Mouse (Mus musculus): ENCODE results near the gene Ubxn6.

The Ubxn6 gene

DNA sequence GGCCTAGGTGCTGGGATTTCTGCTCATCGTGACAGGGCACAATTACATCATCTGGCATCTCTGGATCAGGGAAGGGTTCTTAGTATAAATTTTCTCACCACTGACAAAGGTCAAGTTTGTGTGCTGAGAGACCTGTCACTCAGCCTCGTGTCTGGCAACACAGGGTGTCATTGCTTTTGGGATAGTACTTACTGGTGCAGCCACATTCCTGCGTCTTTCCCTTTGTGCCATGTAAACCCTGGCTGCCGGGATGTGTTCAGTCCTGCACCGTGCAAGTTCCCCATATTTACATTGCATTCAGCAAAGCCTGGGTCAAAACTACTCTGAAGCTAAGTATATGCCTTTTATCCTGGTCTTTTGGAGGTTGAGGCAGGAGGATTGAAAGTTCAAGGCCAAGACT lies 23.5 kb downstream of the Ubxn6 start:
- no peak for DNase-seq

DNA sequence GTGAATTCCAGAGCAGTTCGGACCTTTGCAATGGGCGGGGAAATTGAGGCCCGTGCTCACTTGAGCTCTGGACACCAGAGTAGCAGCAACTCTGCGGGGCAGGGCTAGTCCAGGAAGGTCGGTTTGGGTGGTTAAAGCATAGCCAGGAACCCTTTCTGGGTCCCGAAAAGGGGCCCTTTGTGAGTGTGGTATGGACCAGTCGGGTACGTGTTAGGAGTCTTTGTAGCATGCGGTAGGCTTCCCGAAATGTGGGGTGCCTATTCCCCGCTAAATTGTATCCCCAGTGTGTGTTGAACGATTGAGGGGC lies 34.0 kb downstream of the Ubxn6 start:
- DNase-seq = no peak

DNA sequence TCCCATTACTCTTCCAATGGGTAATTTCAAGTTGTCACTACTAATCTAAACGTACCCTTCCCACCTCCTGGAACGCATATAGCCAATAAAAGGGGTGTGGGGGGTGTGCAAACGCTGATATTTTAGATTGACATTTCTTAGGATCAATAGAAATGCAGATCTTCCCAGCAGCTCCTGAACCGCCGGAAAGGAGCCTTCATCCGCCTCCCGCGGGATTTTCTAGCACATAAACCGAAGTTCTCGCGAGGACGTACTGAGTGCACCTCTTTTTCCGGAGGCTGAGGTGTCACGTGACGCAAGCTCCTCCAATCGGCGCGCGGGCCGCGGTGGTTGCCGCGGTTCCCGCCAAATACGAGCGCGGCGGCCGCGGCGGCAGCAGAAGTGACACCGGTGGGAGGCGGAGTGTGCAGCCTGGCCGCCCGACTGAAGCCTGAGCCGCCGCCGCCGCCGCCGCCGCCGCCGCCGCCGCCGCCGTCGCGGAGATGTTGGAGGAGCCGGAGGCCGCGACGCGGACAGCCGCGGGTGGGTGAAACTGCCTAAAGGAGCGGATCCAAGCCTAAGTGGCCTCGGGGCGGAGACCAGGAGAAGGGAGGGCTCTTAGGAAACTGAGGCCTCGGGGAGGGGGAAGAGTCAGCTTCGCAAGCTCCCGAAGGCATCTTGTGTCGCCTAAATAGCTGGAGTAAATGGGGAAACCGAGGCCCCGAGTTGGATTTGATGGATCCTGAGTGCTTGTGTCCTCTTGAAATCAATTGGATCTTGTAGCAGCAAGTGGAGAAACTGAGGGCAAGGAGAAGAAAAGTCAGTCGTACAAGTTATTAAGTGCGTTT lies 34.6 kb downstream of the Ubxn6 start, which contains the start of gene Chaf1a:
Gene Chaf1a (plus strand): TSS at position 410 of the 827 bp plus-strand sequence.
- DNase-seq = peak; percentile 96

DNA sequence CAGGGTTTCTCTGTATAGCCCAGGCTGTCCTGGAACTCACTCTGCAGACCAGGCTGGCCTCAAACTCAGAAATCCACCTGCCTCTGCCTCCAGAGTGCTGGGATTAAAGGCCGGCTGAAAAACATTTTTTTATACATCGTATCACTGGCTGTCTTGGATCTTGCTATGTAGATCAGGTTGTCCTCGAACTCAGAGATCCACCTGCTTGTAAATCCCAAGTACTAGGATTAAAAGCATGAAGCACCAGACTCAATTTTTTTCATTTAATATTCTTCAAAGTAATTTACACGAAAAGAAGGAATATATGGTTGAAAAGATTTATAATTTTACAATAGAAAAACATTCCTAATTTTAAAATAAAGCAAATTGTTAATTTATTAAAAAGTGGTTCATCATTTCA lies 35.5 kb downstream of the Ubxn6 start:
- no peak for DNase-seq

DNA sequence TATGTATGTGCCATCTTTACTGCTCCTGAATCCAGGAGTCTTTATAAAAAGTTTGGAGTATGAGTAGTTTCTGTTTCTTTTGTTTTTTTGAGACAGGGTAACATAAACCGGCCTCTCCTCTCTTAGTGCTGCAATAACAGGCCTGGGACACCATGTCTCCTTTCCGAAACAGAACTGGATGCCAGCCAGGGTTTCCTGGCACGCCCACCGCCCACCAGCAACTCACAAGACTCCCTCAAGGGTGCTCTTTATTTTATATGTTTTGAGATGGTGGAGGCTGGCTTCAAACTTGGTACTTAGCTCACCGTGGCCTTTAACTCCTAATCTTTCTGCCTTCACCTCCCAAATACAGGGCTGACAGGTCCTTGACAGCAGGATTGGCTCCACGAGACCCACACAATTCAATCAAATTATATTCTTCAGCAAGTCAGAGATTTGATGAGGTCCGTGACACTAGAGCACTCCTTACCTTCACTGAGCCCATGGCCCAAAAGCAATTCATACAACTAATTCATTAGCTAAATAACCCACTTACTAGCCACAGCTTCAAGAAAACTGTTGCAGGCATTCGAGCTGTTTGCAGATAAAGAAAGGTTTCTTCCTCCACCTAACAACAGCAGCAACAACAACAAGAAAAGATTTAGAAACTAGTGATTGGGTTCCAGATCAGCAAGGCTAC lies 36.1 kb downstream of the Ubxn6 start:
- no peak for DNase-seq

DNA sequence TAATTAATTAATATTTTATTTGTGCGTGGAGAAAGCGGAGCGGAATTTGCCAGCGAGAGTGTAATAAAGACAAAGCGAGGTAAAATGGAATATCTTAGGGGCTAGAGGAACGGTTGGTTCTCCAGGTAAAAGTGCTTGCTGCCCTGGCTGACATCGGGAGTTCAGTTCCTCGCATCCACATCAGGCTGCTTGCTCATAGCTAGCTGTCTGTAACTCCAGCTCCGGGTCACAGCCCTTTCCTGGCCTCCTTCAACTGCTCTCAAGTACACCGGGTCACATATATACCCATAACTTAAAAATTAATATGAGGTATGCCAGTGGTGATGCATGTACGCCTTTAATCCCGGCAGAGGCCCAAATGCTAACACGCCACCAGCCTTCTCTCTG lies 37.9 kb downstream of the Ubxn6 start:
- no peak for DNase-seq

DNA sequence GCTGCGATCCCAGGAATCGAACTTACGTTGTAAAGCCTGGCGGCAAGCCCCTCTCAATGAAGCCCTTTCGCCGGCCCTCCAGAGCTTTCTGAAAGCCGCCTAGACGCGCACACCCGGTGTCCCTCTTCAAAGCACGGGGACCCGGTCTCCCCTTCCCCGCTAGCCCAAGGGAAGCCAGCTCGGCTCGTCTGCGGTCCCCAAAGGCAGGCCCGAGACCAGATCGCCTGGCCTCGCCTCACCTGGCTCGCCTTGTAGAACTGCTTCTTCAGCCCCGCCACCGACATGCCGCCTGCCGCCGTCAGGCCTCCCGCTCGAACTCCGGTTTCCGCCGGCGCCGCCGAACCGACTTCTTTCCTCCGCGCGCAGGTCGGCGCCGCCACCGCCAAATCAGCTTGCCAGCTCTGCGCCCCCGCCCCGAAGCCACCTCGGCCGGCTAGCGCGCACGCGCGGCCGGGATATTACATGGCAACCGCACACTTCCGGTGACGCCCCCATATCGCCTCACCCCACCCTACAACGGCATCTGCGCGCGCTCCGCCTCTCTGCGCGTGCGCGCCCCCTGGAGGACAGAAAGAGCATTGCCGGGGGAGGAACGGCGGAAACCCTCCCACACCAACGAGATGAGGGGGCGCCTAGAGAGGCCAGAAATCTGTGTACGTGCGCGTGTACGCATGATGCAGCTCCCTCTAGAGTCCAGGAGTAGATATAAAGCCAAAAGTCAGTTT lies 38.5 kb downstream of the Ubxn6 start, which contains the start of gene Sh3gl1:
Gene Sh3gl1 (minus strand): TSS at position 460 of the 725 bp plus-strand sequence.
- DNase-seq = peak; percentile 99

DNA sequence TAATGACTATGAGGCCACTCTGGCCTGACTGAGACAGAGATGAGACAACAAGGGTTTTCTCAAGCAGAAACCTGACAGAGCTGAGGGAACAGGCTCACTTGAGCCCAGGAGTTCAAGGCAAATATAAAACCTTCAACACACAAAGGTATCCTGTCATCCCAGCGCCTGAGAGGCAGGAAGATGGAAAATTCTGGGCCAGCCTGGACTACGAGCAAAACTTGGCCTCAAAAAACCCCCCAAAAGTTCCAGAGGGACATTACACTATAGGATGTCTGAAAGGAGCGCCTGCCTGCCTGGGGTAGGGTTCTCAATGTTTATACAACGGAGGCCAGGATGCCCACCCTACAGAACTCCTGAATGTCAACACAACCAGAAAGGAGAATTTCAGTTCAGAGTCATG lies 39.6 kb downstream of the Ubxn6 start:
- DNase-seq = no peak

DNA sequence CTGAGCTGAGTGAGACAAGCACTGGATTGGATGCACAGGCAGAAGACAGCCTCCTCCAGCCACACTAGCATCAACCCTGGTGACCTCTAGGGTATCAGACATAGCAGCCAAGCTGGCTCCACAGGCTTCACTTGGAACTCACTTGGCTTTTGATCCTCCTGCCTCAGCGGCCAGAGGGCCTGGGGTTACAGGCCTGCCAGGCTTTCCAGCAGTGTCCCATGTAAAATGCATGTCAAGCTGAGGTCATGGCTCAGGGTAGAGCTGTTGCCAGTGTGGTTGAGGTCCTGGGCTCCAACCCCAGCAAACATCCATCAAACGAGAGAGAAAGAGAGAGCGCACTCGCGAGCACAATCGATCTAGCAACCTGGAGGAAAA lies 40.1 kb downstream of the Ubxn6 start:
- no peak for DNase-seq

DNA sequence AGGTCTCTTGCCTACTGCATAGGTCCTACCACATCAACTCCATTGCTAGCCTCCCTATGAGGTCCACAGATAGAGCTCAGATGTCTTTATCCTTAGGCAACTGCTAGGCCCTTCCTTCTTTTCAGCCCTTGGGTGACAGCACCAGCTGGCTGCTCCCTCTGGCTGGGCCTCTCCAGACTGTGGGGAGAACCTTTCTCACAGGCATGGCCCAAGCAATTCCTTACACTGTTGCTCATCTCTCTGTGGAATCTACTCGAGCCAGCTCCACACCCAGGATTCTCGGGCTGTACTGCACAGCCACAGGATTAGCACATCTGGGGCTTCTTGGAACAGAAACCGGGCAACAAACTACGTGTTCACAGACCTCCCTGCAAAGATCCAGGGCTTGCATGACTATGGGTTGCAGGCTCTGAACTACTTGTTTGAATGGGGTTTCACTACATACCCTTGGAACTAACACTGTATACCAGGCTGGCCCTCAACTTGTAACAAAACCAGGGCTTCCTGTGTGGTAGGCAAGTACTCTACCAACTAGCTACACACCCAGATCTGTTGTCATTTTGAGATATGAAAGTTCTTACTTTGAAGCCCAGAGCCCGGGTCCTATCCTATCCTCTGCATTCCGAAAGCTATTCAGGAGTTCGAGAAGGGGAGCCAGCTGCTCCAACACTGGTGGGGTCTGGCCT lies 40.6 kb downstream of the Ubxn6 start:
- DNase-seq = no peak

DNA sequence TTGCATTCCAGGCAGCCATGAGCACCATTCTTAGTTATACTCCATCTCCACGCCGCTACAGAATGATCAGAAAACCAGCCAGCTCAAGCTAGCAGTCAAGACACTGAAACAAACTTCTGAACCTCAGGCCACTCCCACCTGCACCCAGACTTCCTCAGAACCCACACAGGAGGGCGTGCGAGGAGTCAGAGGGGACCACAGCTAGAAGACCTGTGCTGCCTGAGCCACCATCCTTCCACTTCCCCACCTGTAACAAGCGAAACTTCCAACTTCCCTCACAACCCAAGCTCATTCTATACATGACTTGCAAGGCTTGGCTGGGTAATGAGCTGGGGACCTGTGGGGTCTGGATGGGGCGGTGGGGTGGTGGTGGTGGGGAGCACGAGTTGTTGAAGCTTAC lies 42.0 kb downstream of the Ubxn6 start:
- DNase-seq = no peak

DNA sequence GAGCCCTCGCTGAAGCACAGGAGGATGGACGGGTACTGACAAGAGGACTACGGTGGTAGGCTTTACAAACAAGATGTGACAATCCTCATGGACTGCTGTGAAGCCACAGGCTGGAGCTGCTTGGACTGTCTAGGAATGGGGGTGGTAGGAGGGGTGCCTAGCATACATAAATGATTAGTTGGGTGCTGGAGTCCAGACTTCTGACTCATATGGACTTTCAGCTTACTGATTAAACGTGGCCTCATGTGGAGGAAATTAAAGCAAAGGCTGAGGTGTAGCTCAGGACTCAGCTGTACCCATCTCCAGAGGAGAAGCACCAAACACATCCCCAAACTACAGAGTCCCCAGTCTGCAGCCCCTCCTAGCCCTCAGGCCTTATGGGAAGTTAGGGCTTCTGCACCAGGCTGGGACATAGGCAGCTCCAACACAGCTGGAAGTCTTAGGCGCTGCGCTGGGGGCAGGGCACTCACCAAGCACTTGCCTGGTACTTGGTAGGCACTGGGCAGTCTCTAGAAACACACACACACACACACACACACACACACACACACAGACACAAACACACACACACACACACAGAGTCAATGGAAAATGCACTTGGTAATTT lies 42.6 kb downstream of the Ubxn6 start:
- DNase-seq = peak; percentile 48

DNA sequence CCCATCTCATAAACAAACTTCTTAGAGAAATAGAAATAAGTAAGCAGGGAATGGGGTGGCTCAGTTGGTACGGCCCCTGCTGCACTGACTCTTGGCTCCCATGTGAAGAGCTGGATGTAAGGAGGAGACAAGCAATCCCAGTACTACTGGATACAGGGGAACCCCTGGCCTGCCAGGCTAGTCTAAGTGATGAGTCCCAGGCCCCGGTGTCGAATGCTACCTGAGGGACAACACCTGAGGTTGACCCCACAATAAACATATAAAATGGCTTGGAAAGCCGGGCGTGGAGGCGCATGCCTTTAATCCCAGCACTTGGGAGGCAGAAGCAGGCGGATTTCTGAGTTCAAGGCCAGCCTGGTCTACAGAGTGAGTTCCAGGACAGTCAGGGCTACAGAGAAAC lies 43.4 kb downstream of the Ubxn6 start:
- DNase-seq = no peak

DNA sequence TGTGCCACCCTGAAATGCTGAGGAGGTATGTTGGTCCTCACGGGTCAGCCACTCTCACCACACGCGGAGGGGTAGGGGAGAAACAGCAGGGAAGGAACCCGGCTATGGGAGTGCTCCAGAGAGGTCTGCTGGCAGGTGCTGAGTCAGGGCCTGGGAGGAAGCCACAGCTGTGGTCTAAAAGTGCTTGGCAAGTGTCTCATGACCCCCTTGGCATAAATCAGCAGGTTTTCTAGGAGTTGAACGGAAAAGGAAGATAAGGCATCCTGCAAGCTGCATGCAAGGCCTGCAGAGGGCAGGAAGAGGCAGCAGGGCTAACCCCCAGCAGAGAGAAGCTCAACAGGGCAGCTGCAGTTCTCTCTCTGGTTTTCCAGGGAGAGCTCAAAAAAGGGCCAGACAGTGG lies 43.9 kb downstream of the Ubxn6 start:
- DNase-seq = peak; percentile 62

DNA sequence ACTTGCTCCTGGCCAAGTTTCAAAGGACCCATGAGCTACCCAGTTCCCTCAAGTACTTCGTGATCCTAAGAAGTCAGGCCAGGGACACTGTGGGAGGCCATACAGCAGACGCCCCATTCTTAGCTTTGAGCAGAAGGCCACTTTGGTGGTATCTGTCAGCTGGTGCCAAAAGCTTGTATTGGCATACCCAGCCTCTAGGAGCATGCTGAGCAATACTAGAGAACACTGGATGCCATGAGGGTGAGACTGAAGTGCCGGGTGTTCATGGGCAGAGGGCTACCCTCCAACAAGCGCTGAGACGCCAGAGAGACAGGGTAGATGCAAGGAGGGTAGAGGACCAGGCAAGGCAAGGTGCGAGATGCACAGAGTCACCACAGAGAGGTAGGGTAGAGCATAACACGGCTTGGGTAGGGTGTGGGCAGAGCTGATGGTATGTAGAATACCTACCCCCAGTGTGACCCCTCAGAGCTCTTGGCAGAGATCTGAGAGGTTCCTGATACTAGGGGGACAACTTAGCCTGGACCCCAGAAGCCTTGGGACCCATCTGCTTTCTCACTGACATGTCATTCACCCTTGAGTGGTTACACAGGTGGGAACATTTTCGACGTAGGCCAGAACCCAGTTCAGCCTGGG lies 44.5 kb downstream of the Ubxn6 start:
- no peak for DNase-seq

DNA sequence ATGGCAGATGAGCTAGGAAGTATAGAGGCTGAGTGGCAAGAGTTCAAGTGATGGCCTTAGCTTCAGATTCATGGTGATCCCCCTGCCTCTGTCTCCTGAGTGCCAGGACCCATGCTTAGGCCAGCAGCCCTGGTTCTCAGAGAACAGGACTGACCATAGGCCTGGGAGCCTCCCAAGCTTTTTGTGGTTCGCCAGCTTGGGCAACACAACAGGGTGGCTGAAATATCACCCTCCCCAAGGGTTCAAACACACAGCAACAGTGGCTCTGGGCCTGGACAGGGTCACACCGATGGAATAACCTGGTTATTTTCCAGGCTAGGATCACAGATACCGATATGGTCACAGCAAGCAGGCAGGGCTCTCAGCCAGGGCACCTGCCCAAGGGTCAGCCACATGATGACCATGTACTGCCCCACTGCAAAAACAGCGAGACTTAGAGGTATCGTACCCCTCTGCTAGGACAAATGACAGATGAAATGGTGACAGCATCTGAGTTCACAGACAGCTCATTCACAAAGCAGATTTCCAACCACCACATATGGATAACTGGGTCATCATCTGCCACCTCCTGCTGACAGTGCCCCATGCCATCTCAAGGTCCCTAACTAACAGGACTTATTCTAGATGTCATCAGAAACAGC lies 46.9 kb downstream of the Ubxn6 start:
- DNase-seq = no peak

DNA sequence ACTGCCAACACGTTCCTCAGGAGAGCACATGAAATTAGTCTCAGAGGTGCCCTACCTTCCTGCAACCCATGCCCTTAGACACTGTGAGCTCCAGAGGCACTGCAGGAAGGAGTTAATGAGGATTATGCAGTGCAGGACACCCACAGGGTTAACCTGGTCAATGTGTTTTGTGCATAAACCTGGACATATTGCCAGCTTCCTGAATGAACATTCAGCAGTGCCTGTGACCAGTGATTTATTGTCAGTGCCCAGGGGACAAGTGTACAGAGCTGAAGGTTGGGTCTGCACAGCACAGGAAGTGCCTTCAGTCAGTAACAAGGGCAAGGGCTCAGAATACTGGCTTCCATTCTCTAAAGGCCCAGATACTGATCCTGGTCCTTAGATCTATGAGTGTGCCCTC lies 47.9 kb downstream of the Ubxn6 start:
- DNase-seq = no peak

DNA sequence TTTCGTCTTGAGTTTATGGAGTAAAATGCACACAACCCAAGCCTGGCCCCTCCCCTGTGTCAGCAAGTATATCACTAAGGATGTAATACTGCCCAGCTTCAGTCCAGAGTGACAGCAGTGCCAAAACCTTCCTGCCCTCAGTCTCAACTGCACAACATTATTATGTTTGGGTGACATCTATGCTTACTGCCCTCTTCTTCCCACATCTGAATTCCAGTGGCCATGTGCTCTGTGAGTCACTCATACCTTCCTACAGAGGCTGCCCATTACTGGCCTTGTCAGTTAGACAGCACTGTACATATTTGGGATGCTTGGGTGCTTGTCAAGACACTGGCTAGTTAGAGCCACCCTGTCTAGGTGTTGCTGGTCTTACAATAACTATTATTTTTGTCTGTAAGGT lies 48.5 kb downstream of the Ubxn6 start:
- DNase-seq = no peak

DNA sequence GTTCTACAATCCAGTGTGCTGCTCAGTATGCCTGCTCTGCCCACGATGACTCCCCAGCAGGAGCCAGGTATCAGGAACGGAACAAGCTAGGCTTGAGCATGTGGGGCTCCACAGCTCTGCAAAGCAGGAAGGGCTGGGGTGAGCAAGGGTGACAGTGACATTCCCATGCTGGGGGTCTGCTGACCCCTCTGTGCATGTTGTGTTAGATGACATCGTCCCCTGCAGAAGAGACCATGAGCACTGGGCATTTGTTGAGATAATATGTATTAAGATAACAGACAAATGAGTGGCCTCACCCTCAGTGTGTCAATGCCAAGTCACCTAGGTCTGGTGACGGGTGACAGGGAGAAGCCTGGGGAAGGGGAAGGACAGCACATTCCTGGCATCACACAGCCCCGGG lies 49.9 kb downstream of the Ubxn6 start:
- no peak for DNase-seq

DNA sequence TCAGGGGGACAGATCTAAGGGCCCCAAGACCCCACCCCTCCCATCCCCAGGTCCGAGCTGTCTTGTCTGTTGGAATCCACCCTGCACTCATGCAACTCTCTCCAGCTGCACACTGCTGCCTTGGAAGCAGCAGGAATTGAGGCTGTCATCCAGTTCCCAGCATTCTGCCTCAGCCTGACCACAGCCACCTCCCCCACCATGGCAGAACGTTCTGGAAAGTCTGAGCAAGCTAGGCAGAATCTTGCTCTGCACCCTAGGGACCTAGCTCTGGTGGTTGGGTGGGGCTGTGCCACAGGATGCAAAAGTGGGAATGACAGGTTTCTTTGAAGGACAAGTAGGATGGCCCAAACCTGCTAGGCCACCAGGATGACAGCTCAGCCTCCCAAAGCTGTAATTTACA lies 50.4 kb downstream of the Ubxn6 start:
- DNase-seq = no peak

DNA sequence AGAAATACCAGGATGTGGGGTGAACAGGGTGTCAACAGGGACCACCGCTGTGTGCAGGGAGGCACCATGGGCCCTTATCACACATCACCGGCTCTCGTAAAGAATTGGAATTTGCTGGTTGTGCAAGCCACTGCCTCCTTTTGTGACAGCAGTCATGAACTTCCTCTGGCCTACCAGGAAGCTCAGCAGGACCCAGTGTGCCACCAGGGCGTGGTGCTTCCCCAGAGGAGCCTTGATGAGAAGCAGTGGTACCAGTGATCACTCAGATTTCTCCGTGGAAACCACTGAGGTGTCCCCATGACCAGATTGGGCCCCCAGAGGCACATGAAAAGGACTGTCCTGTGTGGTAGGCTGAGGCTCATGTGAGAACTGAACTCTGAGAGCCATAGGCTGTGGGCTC lies 51.4 kb downstream of the Ubxn6 start:
- DNase-seq = no peak

DNA sequence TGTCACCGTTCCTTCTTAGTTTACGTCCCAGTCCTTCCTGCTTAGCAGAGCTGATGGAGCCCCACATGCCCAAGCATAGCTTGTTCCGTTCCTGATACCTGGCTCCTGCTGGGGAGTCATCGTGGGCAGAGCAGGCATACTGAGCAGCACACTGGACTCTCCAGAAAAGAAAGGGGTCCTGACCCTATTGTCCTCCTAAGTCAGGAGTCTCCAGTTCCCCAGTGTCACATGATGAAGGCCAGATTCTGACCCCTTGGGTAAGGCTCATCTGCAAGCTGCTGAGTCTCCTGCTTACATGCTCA lies 51.9 kb downstream of the Ubxn6 start:
- DNase-seq = no peak

All from kidney, adult 18-20 months (tissue).